Mouse (Mus musculus) cerebellum, postnatal 14 days (tissue): ENCODE data around the gene Ptpn23.
"Not testable (repeated sequence)": the region's sequence is repeated elsewhere in the genome, so short reads cannot be mapped to it uniquely, and the experiment has no call there.

Experiments used
- DNase-seq, 2 experiments: peaks; one replicate each; pipeline ENCODE4 v3.0.0; 2021; ENCODE audit warnings: mixed read lengths in 2 of 2

The Ptpn23 gene

DNA sequence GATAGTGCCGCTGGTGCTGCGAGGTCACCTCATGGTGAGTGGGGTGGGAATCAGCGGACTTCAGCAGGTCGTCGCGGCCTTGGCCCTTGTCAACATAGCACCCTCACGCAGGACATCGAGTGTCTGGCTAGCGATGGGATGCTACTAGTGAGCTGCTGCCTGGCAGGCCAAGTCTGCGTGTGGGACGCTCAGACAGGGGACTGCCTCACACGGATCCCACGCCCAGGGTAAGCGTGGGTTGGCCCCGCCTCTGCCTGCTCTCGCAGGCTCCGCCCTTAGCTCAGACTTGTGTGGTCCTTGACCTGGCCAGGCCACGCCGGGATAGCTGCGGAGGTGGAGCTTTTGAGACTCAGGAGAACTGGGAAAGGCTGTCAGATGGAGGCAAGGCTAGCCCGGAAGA is 27.4 kb downstream of the Ptpn23 start:
- no peak for DNase-seq

DNA sequence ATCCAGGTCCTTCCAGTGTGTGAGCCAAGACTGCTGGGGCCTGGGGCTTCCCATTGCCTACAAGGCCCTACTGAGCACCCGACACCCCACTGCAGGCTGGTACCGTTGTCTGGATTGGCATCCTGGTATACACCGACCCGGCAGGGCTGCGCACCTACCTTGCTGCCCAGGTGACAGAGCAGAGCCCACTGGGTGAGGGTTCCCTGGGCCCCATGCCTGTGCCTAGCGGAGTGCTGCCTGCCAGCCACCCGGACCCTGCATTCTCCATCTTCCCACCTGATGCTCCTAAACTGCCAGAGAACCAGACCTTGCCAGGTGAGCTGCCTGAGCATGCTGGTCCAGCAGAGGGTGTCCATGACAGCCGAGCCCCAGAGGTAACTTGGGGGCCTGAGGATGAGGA is 28.7 kb downstream of the Ptpn23 start:
- no peak for DNase-seq

DNA sequence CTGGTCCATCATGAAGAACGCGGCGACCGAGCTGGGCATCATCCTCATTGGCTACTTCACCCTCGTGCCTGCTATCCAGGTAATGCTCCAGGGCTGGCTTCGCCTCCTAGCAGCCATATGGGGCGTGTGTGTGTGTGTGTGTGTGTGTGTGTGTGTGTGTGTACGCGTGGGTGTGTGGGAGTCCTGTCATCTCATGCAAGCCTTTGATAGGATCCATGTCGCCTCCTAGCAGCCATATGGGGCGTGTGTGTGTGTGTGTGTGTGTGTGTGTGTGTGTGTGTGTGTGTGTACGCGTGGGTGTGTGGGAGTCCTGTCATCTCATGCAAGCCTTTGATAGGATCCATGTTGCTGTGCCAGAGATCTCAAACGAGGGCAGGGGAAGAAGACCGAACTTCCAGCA is 30.4 kb downstream of the Ptpn23 start:
- not testable (repeated sequence) for DNase-seq

GRCm38 (mm10) chr9:110375668-110376067 is 32.3 kb downstream of the Ptpn23 start:
- no peak for DNase-seq

DNA sequence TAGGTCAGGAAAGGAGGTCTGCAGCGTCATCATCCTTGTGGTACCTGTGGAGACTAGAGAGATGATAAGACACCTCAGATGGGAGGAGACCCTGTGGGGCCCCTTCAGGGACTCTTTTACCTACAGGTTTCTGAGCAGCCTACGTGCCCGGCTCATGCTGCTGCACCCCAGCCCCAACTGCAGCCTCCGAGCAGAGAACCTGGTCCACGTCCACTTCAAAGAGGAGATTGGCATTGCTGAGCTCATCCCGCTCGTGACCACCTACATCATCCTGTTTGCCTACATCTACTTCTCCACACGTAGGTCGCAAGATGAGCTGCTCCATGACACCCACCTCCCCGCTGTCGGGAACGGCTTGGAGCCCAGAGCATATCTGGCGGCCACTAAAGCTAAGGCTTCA is 34.1 kb downstream of the Ptpn23 start:
- DNase-seq, result no peak

DNA sequence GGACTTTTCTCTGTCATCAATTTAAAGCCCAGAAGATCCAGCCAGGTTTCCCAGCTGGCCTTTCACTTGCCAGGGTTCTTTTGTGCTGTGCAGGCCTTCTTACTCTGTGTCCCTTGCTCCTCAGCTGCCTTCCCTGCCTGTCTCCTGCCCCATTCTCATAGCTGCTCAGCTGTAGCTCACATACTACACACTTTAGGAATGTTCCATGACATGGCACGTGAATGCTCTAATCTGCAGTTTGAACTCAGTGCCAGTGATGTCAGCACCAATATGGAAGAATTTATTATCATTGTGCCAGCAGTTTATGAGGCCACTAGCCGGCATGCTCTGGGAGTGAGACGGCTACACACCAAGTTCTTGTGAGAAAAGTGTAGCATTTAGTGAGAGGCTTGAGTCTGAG is 38.2 kb downstream of the Ptpn23 start:
- no peak for DNase-seq

GRCm38 (mm10) chr9:110366746-110367145 is 41.3 kb downstream of the Ptpn23 start:
- DNase-seq, result no peak

DNA sequence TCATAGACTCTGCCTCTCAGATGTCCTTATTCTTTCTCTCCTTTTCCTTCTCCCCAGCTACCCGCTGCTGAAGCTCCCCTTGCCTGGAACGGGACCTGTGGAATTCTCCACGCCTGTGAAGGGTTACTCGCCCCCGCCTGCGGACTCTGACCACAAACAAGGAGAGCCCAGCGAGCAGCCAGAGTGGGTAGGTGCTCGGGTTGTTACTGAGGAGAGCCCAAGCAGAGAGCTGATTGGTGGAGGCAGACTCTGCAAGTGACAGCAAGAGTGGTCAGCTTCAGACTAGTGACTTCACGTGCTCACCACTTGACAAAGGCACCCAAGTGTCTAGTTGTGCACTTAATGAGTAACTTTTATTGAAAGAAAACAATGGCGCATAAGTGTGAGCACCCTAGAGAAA is 45.7 kb downstream of the Ptpn23 start:
- DNase-seq, result no peak

GRCm38 (mm10) chr9:110361299-110361698 is 46.7 kb downstream of the Ptpn23 start:
- no peak for DNase-seq

DNA sequence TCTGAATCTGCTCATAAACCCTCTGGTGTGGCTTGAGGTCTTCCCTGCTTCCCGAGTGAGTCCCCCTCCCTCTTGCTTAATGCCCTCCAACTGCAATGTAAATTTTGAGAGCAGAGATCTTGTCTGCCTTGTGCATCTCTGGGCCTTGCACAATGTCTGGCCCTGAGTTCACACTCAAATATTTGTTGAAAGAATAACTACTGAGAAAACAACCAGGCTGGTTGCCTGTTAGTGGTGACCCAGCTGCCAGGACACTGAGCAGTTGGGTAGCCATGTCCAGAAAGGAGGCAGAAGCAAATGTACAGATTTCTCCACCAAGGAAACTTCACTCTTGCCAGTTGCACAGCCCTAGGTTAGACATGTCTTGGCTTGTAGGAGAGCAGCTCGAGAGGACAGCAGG is 49.7 kb downstream of the Ptpn23 start:
- no peak for DNase-seq

- DNase-seq, result no peak
These were observed 55.9 kb downstream of the Ptpn23 start for GRCm38 (mm10) chr9:110351932-110352632.

DNA sequence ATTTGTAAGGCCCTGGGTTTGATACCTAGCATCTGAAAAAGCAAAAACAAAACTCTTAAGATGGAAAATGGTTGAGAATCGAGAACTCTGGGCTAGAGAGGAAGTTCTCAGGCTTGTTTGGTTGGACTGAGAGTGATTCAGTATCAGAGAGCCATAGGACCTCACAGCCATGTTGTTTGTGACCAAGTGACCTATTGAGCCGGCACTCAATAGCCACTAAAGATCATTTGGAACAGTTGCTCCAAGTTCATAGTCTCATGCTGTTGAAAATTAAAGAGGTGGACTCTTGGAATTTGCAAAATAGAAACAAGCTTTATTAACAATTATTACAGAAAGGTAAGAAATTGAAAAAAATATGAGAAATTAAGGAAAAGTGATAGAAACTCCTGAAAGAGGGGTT is 56.7 kb downstream of the Ptpn23 start:
- DNase-seq, result no peak

- no peak for DNase-seq
These were observed 57.4 kb downstream of the Ptpn23 start for GRCm38 (mm10) chr9:110350612-110351011.

DNA sequence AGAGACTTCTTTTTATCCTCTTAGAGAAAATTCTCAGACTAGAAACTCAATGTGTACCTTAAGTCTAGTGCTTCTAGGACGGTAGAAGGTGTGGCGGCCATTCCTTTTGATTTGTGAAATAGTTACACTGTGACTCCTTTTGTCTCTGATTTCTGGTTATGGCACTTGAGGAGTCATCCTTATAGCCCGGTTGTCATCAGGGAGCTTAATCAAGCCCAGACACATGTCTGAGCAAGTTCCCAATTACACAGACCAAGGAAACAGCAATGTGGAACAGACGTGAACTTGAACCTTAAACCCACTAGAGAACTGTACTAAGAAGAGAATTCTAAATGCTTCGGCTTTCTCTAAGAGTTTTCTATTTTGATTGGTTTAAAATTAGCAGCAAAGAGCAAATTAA is 57.8 kb downstream of the Ptpn23 start:
- DNase-seq, result no peak

- no peak for DNase-seq
These were observed 59.1 kb downstream of the Ptpn23 start for GRCm38 (mm10) chr9:110348899-110349298.

DNA sequence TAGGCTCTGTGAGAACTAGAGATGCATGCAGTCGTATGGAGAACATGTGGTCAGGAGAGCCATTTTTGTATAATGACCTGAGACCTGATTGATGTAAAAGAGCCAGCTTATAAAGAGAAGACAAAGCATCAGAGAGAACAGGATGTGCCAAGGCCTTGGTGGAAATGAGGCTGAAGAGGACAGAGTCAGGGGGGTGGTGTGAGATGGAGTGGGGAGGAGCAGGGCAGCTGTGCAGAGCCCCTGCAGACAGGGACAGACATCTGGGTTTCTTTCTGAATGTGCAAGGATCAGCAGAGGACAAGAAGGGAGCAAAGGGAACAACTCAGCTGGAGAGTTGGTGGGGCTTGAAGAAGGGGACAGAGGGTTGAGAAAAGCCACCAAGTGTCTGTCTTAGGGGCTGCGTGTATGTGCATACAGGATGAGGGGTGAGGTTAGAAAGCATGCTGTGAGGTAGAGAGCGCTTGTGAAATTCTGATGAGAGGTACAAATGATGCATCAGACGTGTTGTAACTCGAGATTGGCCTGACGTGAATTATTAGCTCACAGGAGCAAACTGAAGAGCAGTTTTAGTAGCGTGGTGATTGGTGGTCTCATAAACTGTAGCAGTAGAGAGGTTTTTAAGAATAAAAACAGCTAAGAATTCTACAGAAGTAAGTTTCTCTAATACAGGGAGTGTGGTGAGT is 62.8 kb downstream of the Ptpn23 start:
- no peak for DNase-seq

GRCm38 (mm10) chr9:110343805-110344204 is 64.2 kb downstream of the Ptpn23 start:
- DNase-seq, result no peak

- no peak for DNase-seq
These were observed 66.0 kb downstream of the Ptpn23 start for GRCm38 (mm10) chr9:110342008-110342407.

DNA sequence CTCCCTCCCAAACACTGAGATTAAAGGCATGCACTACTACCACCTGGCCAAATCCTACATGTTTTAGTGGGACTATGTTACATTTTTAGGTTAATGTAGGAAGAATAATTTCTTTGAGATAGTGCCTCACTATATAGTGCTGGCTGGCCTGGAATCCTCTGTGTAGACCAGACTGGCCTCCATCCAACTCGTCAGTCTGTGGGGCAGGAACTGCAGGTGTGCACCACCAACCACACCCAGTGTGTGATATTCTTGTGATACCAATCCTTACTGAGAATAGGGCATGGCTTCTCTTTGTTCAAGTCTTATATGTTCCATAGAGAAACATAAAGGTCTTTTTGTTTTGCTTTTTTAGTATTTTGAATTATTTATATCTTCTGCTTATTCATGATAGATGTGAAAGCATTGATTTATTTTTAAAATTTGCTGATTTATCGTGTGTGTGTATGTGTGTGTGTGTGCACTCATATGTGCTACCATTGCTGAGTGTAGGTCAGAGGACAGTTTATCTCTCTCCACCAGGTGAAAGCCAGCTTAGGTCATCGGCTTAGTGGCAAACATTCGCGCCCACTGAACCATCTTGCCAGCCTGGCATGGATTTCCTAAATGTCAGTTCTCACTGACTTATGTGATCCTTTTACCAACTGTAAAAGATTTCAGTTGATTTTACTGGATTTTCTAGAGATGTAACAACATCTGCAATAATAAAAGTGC is 67.8 kb downstream of the Ptpn23 start:
- DNase-seq, result no peak
